In genomic region chr10:8065746-8066145, GRCm38 (mm10) we compare ENCODE assay signal across 10 mouse cellular contexts.
DNase-seq lines count a peak whose midpoint lies in the region; ATAC-seq lines count a peak whose summit lies in the region.
"Had no signal": no experiment of that assay in that cellular context is flagged by ENCODE, and none has a peak within 500 bp of the region (broad histone marks: within the 10 kb centered on the region; RNA-seq: fewer than 3 reads in every experiment).

No protein-coding gene starts in this region.

- H3K27ac ChIP-seq in limb, embryonic 11.5 days (replicated peaks; ENCODE audit: low read depth, low read length), result no peak overlapping the region
- H3K27ac ChIP-seq in limb, embryonic 10.5 days, result no peak overlapping the region
- peak overlapping the region; percentile 28; the same call in 1 of the 2 replicates for H3K27ac ChIP-seq in embryonic facial prominence, embryonic 13.5 days
- no peak overlapping the region for H3K27ac ChIP-seq in midbrain, embryonic 14.5 days (replicated peaks; ENCODE audit: low read depth, low read length)
- H3K27ac ChIP-seq: heart, adult 2 months; neural tube, embryonic 12.5 days had no signal

- H3K9me3 ChIP-seq in limb, embryonic 11.5 days (ENCODE audit: control insufficient read depth, low read length), result no peaks in the 10 kb centered on the region
- H3K9me3 ChIP-seq in limb, embryonic 10.5 days (replicated peaks), result no peaks in the 10 kb centered on the region
- H3K9me3 ChIP-seq in embryonic facial prominence, embryonic 13.5 days, result no peaks in the 10 kb centered on the region
- no peaks in the 10 kb centered on the region for H3K9me3 ChIP-seq in midbrain, embryonic 14.5 days (ENCODE audit: control insufficient read depth, low read length)
- H3K9me3 ChIP-seq: neural tube, embryonic 12.5 days had no signal

- no peaks in the 10 kb centered on the region for H3K4me1 ChIP-seq in limb, embryonic 11.5 days (ENCODE audit: control insufficient read depth, insufficient read depth, low read length)
- H3K4me1 ChIP-seq in limb, embryonic 10.5 days, result peaks cover 14% of the 10 kb centered on the region
- peaks cover 17% of the 10 kb centered on the region for H3K4me1 ChIP-seq in embryonic facial prominence, embryonic 13.5 days
- no peaks in the 10 kb centered on the region for H3K4me1 ChIP-seq in midbrain, embryonic 14.5 days (ENCODE audit: control insufficient read depth, insufficient read depth, low read length)
- H3K4me1 ChIP-seq: neural tube, embryonic 12.5 days had no signal

- ATAC-seq in limb, embryonic 11.5 days (ENCODE audit: insufficient number of reproducible peaks, low FRiP score, low TSS enrichment, low read depth), result no peak
- ATAC-seq in embryonic facial prominence, embryonic 13.5 days (ENCODE audit: insufficient number of reproducible peaks, insufficient read depth, low FRiP score, low TSS enrichment, low read depth), result no peak
- ATAC-seq in megakaryocyte, adult 5-6 weeks (ENCODE audit: poor library complexity, severe bottlenecking), result peak; percentile 87
- no peak for ATAC-seq in midbrain, embryonic 14.5 days (ENCODE audit: low FRiP score, low TSS enrichment)

- H3K36me3 ChIP-seq in limb, embryonic 11.5 days (ENCODE audit: control insufficient read depth, insufficient read depth, low read length), result no peaks in the 10 kb centered on the region
- no peaks in the 10 kb centered on the region for H3K36me3 ChIP-seq in limb, embryonic 10.5 days
- H3K36me3 ChIP-seq in embryonic facial prominence, embryonic 13.5 days, result no peaks in the 10 kb centered on the region
- no peaks in the 10 kb centered on the region for H3K36me3 ChIP-seq in midbrain, embryonic 14.5 days (ENCODE audit: control insufficient read depth, insufficient read depth, low read length)
- H3K36me3 ChIP-seq: neural tube, embryonic 12.5 days had no signal

- 68% methylated on average over 8 of the region's 8 CpGs for WGBS in limb, embryonic 11.5 days
- 81% methylated on average over 8 of the region's 8 CpGs for WGBS in limb, embryonic 10.5 days
- WGBS in embryonic facial prominence, embryonic 13.5 days, result 58% methylated on average over 8 of the region's 8 CpGs
- 91% methylated on average over 8 of the region's 8 CpGs for WGBS in midbrain, embryonic 14.5 days

- H3K4me3 ChIP-seq in limb, embryonic 11.5 days (ENCODE audit: low read depth, low read length), result no peak overlapping the region
- H3K4me3 ChIP-seq in limb, embryonic 10.5 days, result no peak overlapping the region
- H3K4me3 ChIP-seq in embryonic facial prominence, embryonic 13.5 days, result no peak overlapping the region
- no peak overlapping the region for H3K4me3 ChIP-seq in midbrain, embryonic 14.5 days (replicated peaks; ENCODE audit: low read depth, low read length)
- H3K4me3 ChIP-seq: heart, adult 2 months; neural tube, embryonic 12.5 days had no signal

- peak; percentile 24 for DNase-seq in limb, embryonic 11.5 days (ENCODE audit: low spot score)
- DNase-seq in limb, embryonic 10.5 days (ENCODE audit: low spot score), result no peak
- peak; percentile 57 to 60 for DNase-seq in thymus, postnatal 10 days (ENCODE audit: low spot score in 2 of 2)
- DNase-seq in cerebellum, adult 9-11 months, result no peak
- no peak for DNase-seq in left cerebral cortex, postnatal 36 days (ENCODE audit: low spot score in 2 of 2)
- no peak for DNase-seq in midbrain, embryonic 14.5 days

- intact Hi-C loops in left cerebral cortex, postnatal 36 days (cut with DNase I), result no loop called here

- H3K9ac ChIP-seq in limb, embryonic 11.5 days (ENCODE audit: low read length), result no peak overlapping the region
- H3K9ac ChIP-seq in embryonic facial prominence, embryonic 13.5 days, result no peak overlapping the region
- H3K9ac ChIP-seq in midbrain, embryonic 14.5 days (replicated peaks; ENCODE audit: low read length), result no peak overlapping the region
- H3K9ac ChIP-seq: neural tube, embryonic 12.5 days had no signal

- no peaks in the 10 kb centered on the region for H3K27me3 ChIP-seq in limb, embryonic 11.5 days (ENCODE audit: control insufficient read depth, insufficient read depth, low read length)
- no peaks in the 10 kb centered on the region for H3K27me3 ChIP-seq in limb, embryonic 10.5 days (ENCODE audit: low read depth, poor library complexity, severe bottlenecking)
- no peaks in the 10 kb centered on the region for H3K27me3 ChIP-seq in embryonic facial prominence, embryonic 13.5 days
- H3K27me3 ChIP-seq in midbrain, embryonic 14.5 days (ENCODE audit: control insufficient read depth, insufficient read depth, low read length), result no peaks in the 10 kb centered on the region
- H3K27me3 ChIP-seq: neural tube, embryonic 12.5 days had no signal

- H3K4me2 ChIP-seq in limb, embryonic 11.5 days (ENCODE audit: low read depth, severe bottlenecking), result no peak overlapping the region
- no peak overlapping the region for H3K4me2 ChIP-seq in embryonic facial prominence, embryonic 13.5 days
- H3K4me2 ChIP-seq in midbrain, embryonic 14.5 days (ENCODE audit: low read length), result no peak overlapping the region
- H3K4me2 ChIP-seq: neural tube, embryonic 12.5 days had no signal

Comparison
In these comparisons a context has a peak if more than half of its experiments do, and no peak if none do; other contexts are left out.
1. DNase-seq: peak in limb, embryonic 11.5 days (single experiment) and thymus, postnatal 10 days (2 of 2); none in limb, embryonic 10.5 days (single experiment), cerebellum, adult 9-11 months (single experiment), left cerebral cortex, postnatal 36 days (0 of 2) and midbrain, embryonic 14.5 days (single experiment).